Mouse (Mus musculus): Measurements from ENCODE around the gene Wdr59. TPM values are rescaled to one million over a fixed set of nuclear protein-coding genes. Genes with fewer than 3 reads are reported as not detected.

Wdr59 gene
- polyA plus RNA-seq, 1 experiment from 2014 or later: 6.6 TPM

DNA sequence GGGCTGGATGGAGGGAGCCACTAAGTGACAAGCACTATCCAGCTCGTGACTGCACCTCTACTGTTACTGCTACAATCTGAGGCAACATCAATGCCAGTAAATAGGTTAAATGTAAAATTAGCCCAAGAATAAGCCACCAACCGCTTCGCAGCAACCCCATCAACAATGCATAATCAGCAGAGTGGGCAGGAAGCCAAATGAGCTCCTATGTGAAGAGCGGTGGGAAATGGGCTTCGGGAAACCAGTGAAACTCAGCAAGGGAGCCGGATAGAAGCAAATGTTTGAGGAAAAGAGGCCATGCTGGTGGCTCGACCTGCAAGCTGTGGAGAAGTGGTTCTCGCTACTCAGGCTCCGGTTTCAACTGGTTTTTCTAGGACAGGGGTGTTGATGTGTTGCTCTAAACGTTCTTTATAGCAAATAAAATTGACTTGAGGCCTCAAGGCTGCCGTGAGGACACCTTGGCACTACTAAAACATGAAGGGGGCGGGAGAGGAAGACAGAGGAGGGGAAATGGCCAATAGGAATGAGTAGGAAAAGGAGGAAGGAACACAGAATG lies 50.3 kb downstream of the Wdr59 start:
- H3K9me3 ChIP-seq: no peaks in the 10 kb centered on the region
- peaks cover 35% of the 10 kb centered on the region for H3K36me3 ChIP-seq (replicated peaks)
- H3K4me3 ChIP-seq: no peak overlapping the region
- DNase-seq (ENCODE audit: low spot score): no peak
- H3K4me1 ChIP-seq: 0 out of 2 replicates have a peak, but pooled peaks cover 6% of the 10 kb centered on the region
- 90% methylated on average over 12 of the region's 12 CpGs for WGBS
- H3K27ac ChIP-seq (replicated peaks): no peak overlapping the region
- H3K27me3 ChIP-seq (replicated peaks; ENCODE audit: low read depth, poor library complexity, severe bottlenecking): no peaks in the 10 kb centered on the region

DNA sequence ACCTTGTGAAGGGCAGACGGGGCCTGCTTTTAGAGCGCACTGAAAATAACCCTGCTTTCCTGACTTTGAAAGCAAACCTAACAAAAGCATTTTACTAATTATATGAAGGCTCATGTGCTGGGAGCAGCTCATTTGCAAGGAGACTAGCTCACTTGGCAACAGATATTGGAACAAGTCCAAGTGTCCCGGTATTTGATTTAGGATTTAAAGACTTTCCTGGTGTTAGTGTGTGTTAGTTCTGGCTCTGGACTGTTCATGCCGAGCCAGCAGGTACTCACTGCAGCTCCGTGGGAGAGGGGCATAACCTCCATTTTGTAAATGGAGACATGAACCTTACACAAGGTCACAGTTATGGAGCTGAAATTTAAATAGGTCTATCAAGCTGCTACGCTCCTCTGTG lies 52.9 kb downstream of the Wdr59 start:
- Histone ChIP-seq H3K27me3 (replicated peaks; ENCODE audit: low read depth, poor library complexity, severe bottlenecking) (no peaks in the 10 kb centered on the region), H3K4me1 (0 out of 2 replicates have a peak, but pooled peaks cover 6% of the 10 kb centered on the region), H3K9me3 (no peaks in the 10 kb centered on the region), H3K36me3 (replicated peaks) (peaks cover 38% of the 10 kb centered on the region), H3K4me3 (no peak overlapping the region), H3K27ac (replicated peaks) (no peak overlapping the region)
- no peak for DNase-seq (ENCODE audit: low spot score)
- WGBS: 80% methylated on average over 6 of the region's 6 CpGs

DNA sequence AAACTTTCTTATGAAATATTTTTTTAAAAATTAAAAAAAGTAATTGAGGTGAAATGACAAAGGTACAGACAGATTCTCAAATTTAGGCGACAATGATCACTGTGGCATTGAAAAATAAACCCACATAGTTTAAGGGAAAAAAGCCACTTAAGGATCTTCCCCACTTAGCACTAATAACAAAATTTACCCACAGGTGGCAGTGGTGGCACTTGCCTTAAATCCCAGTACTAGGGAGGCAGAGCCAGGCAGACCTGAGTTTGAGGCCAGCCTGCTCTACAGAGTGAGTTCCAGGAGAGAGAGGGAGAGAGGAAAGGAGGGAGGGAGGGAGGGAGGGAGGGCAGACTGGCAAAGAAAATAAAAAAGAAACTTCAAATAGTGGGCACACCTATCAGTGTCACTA lies 56.6 kb downstream of the Wdr59 start:
- no peaks in the 10 kb centered on the region for H3K9me3 ChIP-seq
- 86% methylated on average over 1 of the region's 1 CpGs for WGBS
- H3K27me3 ChIP-seq (replicated peaks; ENCODE audit: low read depth, poor library complexity, severe bottlenecking): no peaks in the 10 kb centered on the region
- H3K36me3 ChIP-seq (replicated peaks): peaks cover 56% of the 10 kb centered on the region
- 0 out of 2 replicates have a peak, but pooled peaks cover 6% of the 10 kb centered on the region for H3K4me1 ChIP-seq
- no peak overlapping the region for H3K4me3 ChIP-seq
- DNase-seq (ENCODE audit: low spot score): no peak
- no peak overlapping the region for H3K27ac ChIP-seq (replicated peaks)

DNA sequence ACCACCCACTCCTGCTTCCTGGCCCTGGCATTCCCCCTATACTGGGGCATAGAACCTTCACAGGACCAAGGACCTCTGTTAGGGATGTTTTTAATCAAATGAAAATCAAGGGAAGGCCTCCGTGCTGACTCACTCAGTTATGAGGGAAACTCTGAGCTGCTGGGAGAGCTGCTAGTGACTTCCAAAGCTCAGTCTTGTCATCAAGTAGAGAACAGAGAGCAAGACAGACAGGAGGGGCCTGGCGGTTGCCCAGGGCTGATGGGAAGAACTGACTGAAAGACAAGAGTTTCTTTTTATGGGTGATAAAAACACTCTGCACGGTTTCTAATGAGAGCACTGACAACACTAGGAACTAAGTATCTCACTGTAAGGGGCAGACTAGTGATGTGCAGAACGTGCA lies 57.4 kb downstream of the Wdr59 start:
- H3K9me3 ChIP-seq: no peaks in the 10 kb centered on the region
- peaks cover 52% of the 10 kb centered on the region for H3K36me3 ChIP-seq (replicated peaks)
- no peak overlapping the region for H3K27ac ChIP-seq (replicated peaks)
- DNase-seq (ENCODE audit: low spot score): no peak
- no peak overlapping the region for H3K4me3 ChIP-seq
- 0 out of 2 replicates have a peak, but pooled peaks cover 4% of the 10 kb centered on the region for H3K4me1 ChIP-seq
- WGBS: 85% methylated on average over 4 of the region's 4 CpGs
- H3K27me3 ChIP-seq (replicated peaks; ENCODE audit: low read depth, poor library complexity, severe bottlenecking): no peaks in the 10 kb centered on the region

DNA sequence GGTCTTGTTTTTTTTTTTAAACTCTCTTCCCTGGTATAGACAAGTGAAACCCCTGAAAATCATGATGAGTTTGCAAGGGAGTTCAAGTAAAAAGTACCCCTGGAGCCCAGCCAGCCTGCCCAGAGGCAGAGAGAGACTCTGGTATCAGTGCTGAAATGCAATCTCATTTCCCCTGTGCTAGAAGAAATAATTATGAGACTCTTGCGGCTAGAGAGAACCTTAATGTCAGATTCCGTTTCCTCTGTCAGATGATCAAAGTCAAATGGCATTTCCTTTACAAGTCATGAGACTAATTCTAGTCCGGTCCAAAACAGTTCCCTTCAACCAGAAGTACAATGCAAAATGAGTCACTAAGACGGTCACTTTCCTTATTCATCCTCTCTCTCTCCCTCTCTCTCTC lies 72.2 kb downstream of the Wdr59 start:
- no peak overlapping the region for H3K27ac ChIP-seq (replicated peaks)
- WGBS: 49% methylated on average over 4 of the region's 4 CpGs
- no peaks in the 10 kb centered on the region for H3K9me3 ChIP-seq
- no peak overlapping the region for H3K4me3 ChIP-seq
- no peaks in the 10 kb centered on the region for H3K27me3 ChIP-seq (replicated peaks; ENCODE audit: low read depth, poor library complexity, severe bottlenecking)
- no peak for DNase-seq (ENCODE audit: low spot score)
- peaks cover 15% of the 10 kb centered on the region for H3K4me1 ChIP-seq
- peaks cover 18% of the 10 kb centered on the region for H3K36me3 ChIP-seq (replicated peaks)

DNA sequence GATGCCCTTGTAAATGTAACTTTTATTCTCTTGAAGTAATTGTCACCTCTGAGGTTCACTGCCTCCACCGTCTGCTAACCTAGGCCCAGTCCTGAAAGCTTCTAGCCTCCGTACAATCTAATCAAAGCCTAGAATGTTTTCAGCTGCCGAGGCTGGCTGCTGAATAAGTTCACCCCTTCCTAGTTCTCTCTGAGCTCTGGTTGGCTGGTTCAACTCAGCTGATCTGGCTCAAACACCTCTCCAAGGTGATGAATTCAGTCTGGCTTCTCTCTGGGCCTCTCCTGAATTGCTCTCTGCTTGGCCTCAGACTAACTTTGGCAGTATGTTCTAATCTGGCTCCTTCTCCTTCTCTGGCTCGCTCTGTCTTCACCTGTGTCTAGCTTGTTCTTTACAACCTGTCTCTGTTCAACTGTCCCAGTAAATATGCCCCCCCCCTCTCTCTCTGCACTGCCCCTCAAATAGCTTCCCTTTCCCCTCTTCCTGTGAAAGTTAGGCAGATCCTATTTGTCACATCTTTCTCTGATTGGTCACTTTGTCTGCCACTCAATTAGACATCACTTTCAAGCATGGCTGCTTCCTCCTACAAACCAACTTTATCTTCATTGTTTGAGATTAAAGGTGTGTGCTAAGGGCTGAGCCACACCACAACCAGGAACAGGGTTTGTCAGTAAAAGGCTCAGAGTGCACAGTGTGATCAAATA lies 75.8 kb downstream of the Wdr59 start:
- no peaks in the 10 kb centered on the region for H3K27me3 ChIP-seq (replicated peaks; ENCODE audit: low read depth, poor library complexity, severe bottlenecking)
- H3K27ac ChIP-seq (replicated peaks): no peak overlapping the region
- no peak for DNase-seq (ENCODE audit: low spot score)
- H3K4me1 ChIP-seq: 0 out of 2 replicates have a peak, but pooled peaks cover 7% of the 10 kb centered on the region
- 76% methylated on average over 4 of the region's 4 CpGs for WGBS
- no peak overlapping the region for H3K4me3 ChIP-seq
- H3K36me3 ChIP-seq (replicated peaks): peaks cover 14% of the 10 kb centered on the region
- no peaks in the 10 kb centered on the region for H3K9me3 ChIP-seq

DNA sequence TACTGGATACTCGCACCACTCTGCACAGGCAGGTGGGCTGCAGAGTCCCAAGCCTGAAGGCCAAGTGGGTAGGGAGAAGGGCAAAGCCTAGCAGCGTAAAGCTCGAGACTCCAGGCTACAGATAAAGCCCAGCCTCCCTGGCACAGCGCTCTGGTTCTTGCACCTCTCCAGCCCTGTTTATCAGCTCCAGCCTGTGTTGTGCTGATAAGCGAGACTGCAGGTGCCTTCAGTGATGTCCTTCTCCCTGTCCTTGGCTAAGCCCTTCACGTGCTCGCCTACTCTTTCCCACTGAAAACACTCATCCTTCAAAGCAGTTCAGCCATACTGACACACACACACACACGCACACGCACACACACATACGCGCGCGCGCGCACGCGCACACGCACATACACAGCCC lies 76.3 kb downstream of the Wdr59 start:
- no peak overlapping the region for H3K4me3 ChIP-seq
- no peak overlapping the region for H3K27ac ChIP-seq (replicated peaks)
- no peaks in the 10 kb centered on the region for H3K27me3 ChIP-seq (replicated peaks; ENCODE audit: low read depth, poor library complexity, severe bottlenecking)
- H3K9me3 ChIP-seq: no peaks in the 10 kb centered on the region
- H3K4me1 ChIP-seq: 0 out of 2 replicates have a peak, but pooled peaks cover 4% of the 10 kb centered on the region
- H3K36me3 ChIP-seq (replicated peaks): peaks cover 8% of the 10 kb centered on the region
- DNase-seq (ENCODE audit: low spot score): no peak
- 89% methylated on average over 18 of the region's 18 CpGs for WGBS

DNA sequence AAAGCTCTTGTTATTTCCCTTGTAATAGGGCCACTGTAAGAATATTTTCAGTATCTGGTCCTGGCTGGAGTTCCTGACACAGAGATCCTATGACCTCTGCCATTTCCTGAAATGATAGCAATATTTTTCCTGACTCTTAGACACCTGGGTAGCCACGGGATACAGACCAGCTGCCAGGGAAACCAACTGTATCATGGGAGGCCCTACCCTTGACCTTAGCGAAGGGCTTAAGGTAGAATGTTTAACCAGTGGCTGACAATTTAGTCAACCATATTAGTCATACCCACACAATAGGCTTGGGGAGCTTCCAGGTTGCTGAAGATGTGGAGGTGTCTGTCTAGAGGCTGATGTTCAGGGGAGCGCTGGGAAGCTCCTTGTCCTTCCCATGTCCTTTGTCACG lies 77.6 kb downstream of the Wdr59 start:
- DNase-seq (ENCODE audit: low spot score): no peak
- Histone ChIP-seq H3K27ac (replicated peaks) (no peak overlapping the region), H3K9me3 (no peaks in the 10 kb centered on the region)

DNA sequence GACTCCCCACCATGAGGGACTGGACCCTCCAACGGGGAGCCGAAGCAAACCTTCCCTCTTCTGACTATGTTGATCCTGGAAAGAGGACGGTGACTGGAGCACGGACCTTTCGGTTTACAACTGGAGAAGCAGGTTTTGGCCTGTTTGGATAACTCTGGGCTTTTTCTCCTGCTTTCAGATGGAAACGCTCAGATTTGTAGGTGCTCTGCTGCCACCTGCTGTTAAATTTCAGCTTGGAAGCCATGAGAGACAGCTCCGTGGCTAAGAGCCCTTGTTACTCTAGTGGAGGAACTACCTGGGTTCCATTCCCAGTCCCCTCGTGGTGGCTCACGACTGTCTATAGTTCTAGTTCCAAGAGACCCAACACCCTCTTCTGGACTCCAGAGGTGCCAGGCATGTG lies 82.7 kb downstream of the Wdr59 start:
- no peaks in the 10 kb centered on the region for H3K27me3 ChIP-seq (replicated peaks; ENCODE audit: low read depth, poor library complexity, severe bottlenecking)
- H3K9me3 ChIP-seq: no peaks in the 10 kb centered on the region
- WGBS: 28% methylated on average over 9 of the region's 9 CpGs
- H3K27ac ChIP-seq (replicated peaks): 0 out of 2 replicates have a peak overlapping the region, but pooled peaks have one; percentile 1
- peaks cover 7% of the 10 kb centered on the region; the same call in 1 of the 2 replicates for H3K4me1 ChIP-seq
- no peaks in the 10 kb centered on the region for H3K36me3 ChIP-seq (replicated peaks)
- H3K4me3 ChIP-seq: no peak overlapping the region
- peak; percentile 72 for DNase-seq (ENCODE audit: low spot score)

More for the DNA sequence above, 77.6 kb downstream of the Wdr59 start:
- Histone ChIP-seq H3K36me3 (replicated peaks) (0 out of 2 replicates have a peak, but pooled peaks cover 5% of the 10 kb centered on the region), H3K27me3 (replicated peaks; ENCODE audit: low read depth, poor library complexity, severe bottlenecking) (no peaks in the 10 kb centered on the region), H3K4me3 (no peak overlapping the region), H3K4me1 (no peaks in the 10 kb centered on the region)
- 82% methylated on average over 4 of the region's 4 CpGs for WGBS

DNA sequence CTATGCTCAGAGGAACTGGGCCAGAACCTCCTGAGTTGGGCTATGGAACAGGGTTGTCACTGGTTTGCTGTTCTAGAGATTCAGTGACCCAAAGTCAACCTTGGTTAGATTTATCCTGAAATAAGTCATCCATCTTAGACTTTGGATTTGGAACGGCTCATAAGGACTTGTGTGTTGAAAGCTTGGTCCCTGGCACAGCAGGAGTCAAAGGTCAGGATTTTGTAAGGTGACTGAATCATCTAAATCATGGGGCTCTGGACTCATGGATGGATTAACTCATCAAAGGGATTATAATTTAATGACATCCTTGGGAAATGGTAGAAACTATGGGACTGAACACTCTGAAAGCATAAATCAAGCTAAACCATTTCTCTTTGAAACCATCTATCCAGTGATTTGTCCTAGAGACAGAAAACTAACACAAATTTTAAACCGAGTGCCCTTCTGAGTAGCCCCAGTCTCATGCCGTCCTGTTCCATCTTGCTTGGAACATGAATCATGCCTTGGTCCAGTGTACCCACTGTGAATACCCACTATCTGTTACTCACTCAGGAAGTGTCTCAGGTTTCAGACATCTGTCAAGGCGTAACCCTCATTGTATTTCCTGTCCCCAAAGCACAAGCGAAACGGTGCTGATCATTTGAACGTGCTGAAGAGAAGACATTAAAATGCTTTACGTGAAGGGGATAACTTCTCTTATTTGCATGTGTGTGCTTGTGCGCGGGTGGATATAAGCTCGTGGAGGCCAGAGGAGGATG lies 86.6 kb downstream of the Wdr59 start:
- Histone ChIP-seq H3K4me1 (peaks cover 7% of the 10 kb centered on the region; the same call in 1 of the 2 replicates), H3K36me3 (replicated peaks) (no peaks in the 10 kb centered on the region), H3K9me3 (no peaks in the 10 kb centered on the region), H3K27me3 (replicated peaks; ENCODE audit: low read depth, poor library complexity, severe bottlenecking) (no peaks in the 10 kb centered on the region), H3K27ac (replicated peaks) (no peak overlapping the region), H3K4me3 (no peak overlapping the region)
- no peak for DNase-seq (ENCODE audit: low spot score)
- 68% methylated on average over 11 of the region's 11 CpGs for WGBS

DNA sequence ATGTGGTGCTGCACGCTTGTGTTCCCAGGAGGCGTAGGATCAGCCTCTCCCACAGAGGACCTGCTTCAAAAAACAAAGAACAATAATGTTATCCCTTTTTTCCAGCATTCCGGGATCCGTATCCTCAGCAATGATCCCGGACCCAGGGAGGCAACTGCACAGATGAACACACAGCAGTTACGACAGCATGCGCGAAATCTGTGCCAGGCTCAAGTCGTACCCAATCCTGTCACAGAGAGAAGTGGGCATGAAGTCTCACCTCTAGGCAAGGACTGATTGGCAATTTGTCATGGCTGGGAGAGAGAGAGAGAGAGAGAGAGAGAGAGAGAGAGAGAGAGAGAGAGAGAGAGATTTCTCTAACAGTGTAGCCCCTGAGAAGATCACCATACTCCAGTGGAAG lies 97.2 kb downstream of the Wdr59 start:
- H3K27ac ChIP-seq (replicated peaks): no peak overlapping the region
- no peaks in the 10 kb centered on the region for H3K36me3 ChIP-seq (replicated peaks)
- H3K4me3 ChIP-seq: no peak overlapping the region
- no peaks in the 10 kb centered on the region for H3K9me3 ChIP-seq
- no peaks in the 10 kb centered on the region for H3K27me3 ChIP-seq (replicated peaks; ENCODE audit: low read depth, poor library complexity, severe bottlenecking)
- no peaks in the 10 kb centered on the region for H3K4me1 ChIP-seq
- DNase-seq (ENCODE audit: low spot score): no peak
- 92% methylated on average over 9 of the region's 9 CpGs for whole genome bisulfite sequencing

DNA sequence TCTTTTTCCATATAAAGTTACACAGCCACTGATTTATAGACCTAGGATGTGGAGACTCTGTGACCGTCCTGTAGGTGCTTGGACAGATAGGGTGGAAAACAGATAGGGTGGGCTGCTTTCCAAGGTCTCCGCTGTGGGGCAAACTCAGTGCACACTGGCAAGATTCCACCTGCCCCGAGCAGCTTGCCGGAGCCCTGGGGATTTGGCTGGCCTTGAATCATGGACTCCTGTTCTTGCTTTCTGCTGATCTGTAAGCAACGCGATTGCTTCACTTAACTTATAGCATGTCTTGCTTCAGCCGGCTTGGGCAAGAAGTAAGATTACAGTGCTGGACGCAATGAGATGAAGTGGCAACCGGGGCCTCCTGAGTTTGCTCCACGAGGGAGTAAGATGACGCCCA lies 97.7 kb downstream of the Wdr59 start:
- H3K27me3 ChIP-seq (replicated peaks; ENCODE audit: low read depth, poor library complexity, severe bottlenecking): no peaks in the 10 kb centered on the region
- no peaks in the 10 kb centered on the region for H3K9me3 ChIP-seq
- no peak overlapping the region for H3K4me3 ChIP-seq
- no peak for DNase-seq (ENCODE audit: low spot score)
- no peaks in the 10 kb centered on the region for H3K36me3 ChIP-seq (replicated peaks)
- H3K27ac ChIP-seq (replicated peaks): no peak overlapping the region
- H3K4me1 ChIP-seq: no peaks in the 10 kb centered on the region
- 93% methylated on average over 11 of the region's 11 CpGs for WGBS
